Mouse (Mus musculus): ENCODE data around the gene Klhl31. TPM values are rescaled to one million over a fixed set of nuclear protein-coding genes. Genes with fewer than 3 reads are reported as not detected.
A peak's percentile ranks its signal among the peaks of the same experiment; 100 is the strongest.

Gene Klhl31
- polyA plus RNA-seq, 1 experiment from 2014 or later = 12.7 TPM

DNA sequence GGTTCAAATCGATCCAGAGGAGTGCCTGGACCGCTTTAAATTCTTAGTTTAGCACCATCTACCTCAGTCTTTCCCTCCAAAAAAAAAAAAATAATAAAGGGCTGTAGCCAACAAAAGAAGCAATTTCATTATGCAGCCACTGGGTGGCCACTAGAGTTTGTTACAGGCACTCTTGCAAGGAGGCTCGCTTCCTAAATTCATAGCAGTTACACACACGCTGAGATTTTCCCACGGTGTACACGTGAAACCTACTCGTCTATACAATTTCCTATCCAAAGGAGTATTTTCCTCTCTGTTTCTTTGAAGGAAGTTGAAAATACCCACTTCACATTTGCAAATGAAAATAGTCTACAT, 19.6 kb downstream of the Klhl31 start:
- WGBS = under 1% methylated on average over 7 of the region's 7 CpGs
- ATAC-seq (ENCODE audit: insufficient number of reproducible peaks, low FRiP score, low TSS enrichment, low read depth) = 0 out of 2 replicates have a peak, but pooled peaks have one; percentile 40
- H3K9ac ChIP-seq = no peak overlapping the region

DNA sequence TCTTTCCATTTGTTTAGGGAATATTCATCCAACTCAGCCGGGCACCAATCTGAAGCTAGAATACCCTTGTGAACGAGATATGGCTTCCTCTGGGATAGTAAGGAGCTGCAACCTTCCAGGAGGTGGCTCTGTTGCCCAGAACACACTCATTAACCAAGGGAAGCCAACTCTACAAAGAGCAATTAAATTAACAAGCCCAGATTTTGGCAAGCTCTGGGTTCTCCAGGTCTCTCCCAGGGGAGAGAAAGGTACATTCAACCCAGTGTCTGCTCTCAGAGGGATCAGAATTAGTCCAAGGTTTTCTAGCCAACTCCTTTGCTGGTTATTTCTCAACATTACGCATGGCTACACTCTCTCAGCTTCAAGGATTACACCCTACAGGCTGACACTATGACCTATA, 26.6 kb downstream of the Klhl31 start:
- Histone ChIP-seq H3K9ac (no peak overlapping the region), H3K27me3 (no peaks in the 10 kb centered on the region), H3K4me2 (replicated peaks) (no peak overlapping the region), H3K4me3 (replicated peaks) (no peak overlapping the region), H3K9me3 (replicated peaks) (no peaks in the 10 kb centered on the region), H3K27ac (replicated peaks) (no peak overlapping the region), H3K4me1 (no peaks in the 10 kb centered on the region), H3K36me3 (no peaks in the 10 kb centered on the region)
- WGBS = 62% methylated on average over 3 of the region's 3 CpGs
- ATAC-seq (ENCODE audit: insufficient number of reproducible peaks, low FRiP score, low TSS enrichment, low read depth) = no peak

More for the DNA sequence above, 19.6 kb downstream of the Klhl31 start:
- Histone ChIP-seq H3K27ac (replicated peaks) (no peak overlapping the region), H3K4me1 (peaks cover 10% of the 10 kb centered on the region; the same call in 1 of the 2 replicates), H3K9me3 (replicated peaks) (no peaks in the 10 kb centered on the region), H3K4me3 (replicated peaks) (peak overlapping the region; percentile 50), H3K27me3 (0 out of 2 replicates have a peak, but pooled peaks cover 6% of the 10 kb centered on the region), H3K36me3 (no peaks in the 10 kb centered on the region), H3K4me2 (replicated peaks) (peak overlapping the region; percentile 95)

DNA sequence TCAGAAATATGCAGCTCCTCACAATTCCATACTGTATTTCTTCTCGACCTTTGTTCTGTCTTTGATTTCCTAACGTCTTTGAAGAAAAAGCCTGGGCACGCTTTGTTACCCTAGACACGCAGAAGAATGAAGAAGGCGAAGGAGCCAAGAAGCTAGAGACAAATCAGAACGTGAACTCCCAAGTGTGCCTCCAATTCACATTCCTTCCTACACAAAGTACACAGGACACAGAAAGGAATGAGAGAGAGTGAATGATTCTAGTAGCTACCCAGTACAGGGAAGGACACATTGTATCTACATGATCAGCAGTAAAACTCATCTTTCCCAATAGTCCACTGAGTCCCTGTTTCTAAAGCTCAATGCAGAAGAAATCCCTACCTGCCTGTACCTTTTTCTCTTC, 33.8 kb downstream of the Klhl31 start:
- H3K4me3 ChIP-seq (replicated peaks) = no peak overlapping the region
- ATAC-seq (ENCODE audit: insufficient number of reproducible peaks, low FRiP score, low TSS enrichment, low read depth) = no peak

DNA sequence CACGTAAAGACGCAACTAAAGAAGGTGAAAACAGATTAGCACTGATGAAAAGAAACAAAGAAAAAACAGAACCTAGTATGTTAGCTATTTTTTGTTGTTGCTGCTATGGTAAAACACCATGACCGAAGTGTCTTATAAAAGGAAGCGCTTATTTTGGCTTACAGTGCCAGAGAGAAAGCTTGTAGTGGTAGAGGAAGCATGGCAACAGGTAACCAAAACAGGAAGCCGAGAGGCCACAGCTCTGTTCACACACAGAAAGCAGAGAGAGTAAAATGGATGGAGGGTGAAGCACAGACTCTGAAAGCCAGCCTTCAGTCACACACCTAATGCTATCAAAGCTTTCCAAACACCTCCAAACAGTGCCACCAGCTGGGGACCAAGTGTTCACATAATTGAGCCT, 34.7 kb downstream of the Klhl31 start:
- Histone ChIP-seq H3K9ac (no peak overlapping the region), H3K27ac (replicated peaks) (no peak overlapping the region)
- WGBS = 91% methylated on average over 5 of the region's 5 CpGs

More for the DNA sequence above, 33.8 kb downstream of the Klhl31 start:
- Histone ChIP-seq H3K9ac (no peak overlapping the region), H3K4me1 (no peaks in the 10 kb centered on the region), H3K4me2 (replicated peaks) (no peak overlapping the region), H3K27me3 (no peaks in the 10 kb centered on the region), H3K9me3 (replicated peaks) (no peaks in the 10 kb centered on the region), H3K27ac (replicated peaks) (no peak overlapping the region), H3K36me3 (no peaks in the 10 kb centered on the region)
- 58% methylated on average over 6 of the region's 6 CpGs for WGBS

DNA sequence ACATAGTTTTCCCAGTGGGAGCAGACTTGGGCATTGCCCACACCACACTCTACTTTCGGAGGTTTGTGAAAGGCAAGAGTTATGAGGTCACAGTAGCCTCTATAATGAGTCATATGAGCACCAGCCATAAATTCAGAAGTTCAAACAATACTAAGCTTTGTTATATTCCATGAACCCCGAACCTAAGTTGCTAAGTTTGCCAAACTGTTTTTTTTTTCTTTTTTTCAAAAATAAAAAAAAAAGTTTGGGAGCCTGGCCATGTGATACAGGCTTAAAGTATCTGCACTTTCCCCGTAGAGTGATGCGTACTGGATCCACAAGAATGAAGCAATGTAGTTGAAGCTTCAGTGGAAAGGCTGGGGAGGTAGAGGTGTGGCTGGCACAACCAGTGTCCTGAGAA, 36.9 kb downstream of the Klhl31 start:
- no peaks in the 10 kb centered on the region for H3K9me3 ChIP-seq (replicated peaks)
- no peak overlapping the region for H3K4me2 ChIP-seq (replicated peaks)
- no peak overlapping the region for H3K27ac ChIP-seq (replicated peaks)
- H3K4me3 ChIP-seq (replicated peaks) = no peak overlapping the region
- no peaks in the 10 kb centered on the region for H3K36me3 ChIP-seq
- H3K27me3 ChIP-seq = no peaks in the 10 kb centered on the region
- no peaks in the 10 kb centered on the region for H3K4me1 ChIP-seq
- H3K9ac ChIP-seq = no peak overlapping the region
- ATAC-seq (ENCODE audit: insufficient number of reproducible peaks, low FRiP score, low TSS enrichment, low read depth) = no peak
- WGBS = 84% methylated on average over 4 of the region's 4 CpGs

More for the DNA sequence above, 34.7 kb downstream of the Klhl31 start:
- H3K4me3 ChIP-seq (replicated peaks) = no peak overlapping the region
- no peak for ATAC-seq (ENCODE audit: insufficient number of reproducible peaks, low FRiP score, low TSS enrichment, low read depth)
- no peaks in the 10 kb centered on the region for H3K36me3 ChIP-seq
- no peak overlapping the region for H3K4me2 ChIP-seq (replicated peaks)
- no peaks in the 10 kb centered on the region for H3K9me3 ChIP-seq (replicated peaks)
- no peaks in the 10 kb centered on the region for H3K4me1 ChIP-seq
- no peaks in the 10 kb centered on the region for H3K27me3 ChIP-seq

DNA sequence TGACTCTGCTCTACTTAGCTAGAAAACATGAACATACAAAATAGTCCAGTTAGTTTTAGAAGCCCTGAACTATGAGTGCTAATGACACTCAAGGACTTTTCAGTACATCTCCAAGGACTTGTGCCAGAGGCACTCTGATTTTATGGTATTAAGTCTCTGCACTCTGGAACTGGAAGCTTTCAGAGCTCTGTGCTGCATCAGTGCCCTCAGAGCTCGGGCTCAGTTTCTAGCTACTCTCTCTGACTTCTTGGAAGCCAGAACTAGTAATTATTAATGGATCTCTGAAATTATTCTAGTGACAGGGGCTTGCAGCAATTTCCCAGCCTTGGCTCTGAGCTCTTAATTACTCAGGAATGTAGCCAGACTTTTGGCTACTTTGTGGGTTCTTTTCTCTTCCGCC, 37.7 kb downstream of the Klhl31 start:
- no peak for ATAC-seq (ENCODE audit: insufficient number of reproducible peaks, low FRiP score, low TSS enrichment, low read depth)
- H3K27me3 ChIP-seq = no peaks in the 10 kb centered on the region
- H3K36me3 ChIP-seq = no peaks in the 10 kb centered on the region
- H3K27ac ChIP-seq (replicated peaks) = no peak overlapping the region
- no peaks in the 10 kb centered on the region for H3K4me1 ChIP-seq
- H3K9ac ChIP-seq = no peak overlapping the region
- H3K9me3 ChIP-seq (replicated peaks) = no peaks in the 10 kb centered on the region
- WGBS = 62% methylated on average over 2 of the region's 2 CpGs
- H3K4me3 ChIP-seq (replicated peaks) = no peak overlapping the region
- H3K4me2 ChIP-seq (replicated peaks) = no peak overlapping the region

DNA sequence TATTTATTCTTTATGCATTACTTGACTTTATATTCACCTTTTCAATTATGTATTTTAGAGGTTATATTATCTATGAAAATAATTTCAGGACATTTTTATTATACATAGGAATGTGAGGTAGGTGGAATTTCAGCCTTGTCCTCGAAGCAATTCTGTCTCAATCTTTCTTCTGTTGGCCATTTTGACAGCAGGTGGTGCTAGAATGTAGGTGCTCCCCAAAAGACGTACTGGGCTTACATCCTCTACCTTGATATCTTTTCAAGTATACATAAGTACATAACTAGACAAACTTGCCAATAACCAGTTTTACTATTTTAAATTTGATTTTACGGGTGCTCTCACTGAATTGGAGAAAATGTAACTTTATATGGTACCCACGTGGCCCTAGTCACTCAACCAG, 48.6 kb downstream of the Klhl31 start:
- Histone ChIP-seq H3K4me3 (replicated peaks) (no peak overlapping the region), H3K4me2 (replicated peaks) (no peak overlapping the region), H3K4me1 (no peaks in the 10 kb centered on the region), H3K9ac (no peak overlapping the region), H3K36me3 (no peaks in the 10 kb centered on the region), H3K9me3 (replicated peaks) (no peaks in the 10 kb centered on the region), H3K27ac (replicated peaks) (no peak overlapping the region), H3K27me3 (no peaks in the 10 kb centered on the region)
- no peak for ATAC-seq (ENCODE audit: insufficient number of reproducible peaks, low FRiP score, low TSS enrichment, low read depth)
- WGBS = 69% methylated on average over 4 of the region's 4 CpGs

DNA sequence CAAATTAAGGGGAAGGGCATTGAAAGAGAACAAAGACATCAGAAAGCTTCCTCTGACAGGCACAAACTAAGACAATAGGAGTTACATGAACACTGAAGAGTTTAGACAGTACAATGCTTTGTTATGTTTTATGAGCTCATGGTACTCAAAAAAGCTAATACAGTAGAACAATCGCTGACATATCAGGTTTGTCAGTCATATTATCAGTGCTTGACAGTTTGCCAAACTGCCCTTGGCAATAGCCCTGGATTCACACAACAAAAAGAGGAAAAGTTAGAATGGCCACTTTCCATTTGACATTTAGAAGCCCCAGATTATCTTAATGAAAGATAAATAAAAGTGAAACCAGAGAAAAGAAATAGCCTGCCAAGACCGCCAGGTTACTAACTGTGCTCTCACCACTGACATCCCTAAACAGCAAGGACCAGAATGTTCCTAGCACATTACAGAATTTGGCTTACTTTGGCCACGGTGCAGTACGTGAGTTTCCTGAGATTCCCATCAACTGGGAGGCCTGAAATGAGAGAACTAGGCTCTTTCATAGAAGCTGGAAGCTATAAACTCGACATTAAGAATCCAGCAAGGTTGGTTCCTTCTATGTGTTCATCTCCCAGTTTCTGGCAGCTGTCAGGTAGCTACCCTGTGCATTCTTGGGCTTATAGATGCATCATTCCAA, 49.7 kb downstream of the Klhl31 start:
- ATAC-seq (ENCODE audit: insufficient number of reproducible peaks, low FRiP score, low TSS enrichment, low read depth) = no peak
- no peak overlapping the region for H3K9ac ChIP-seq
- no peak overlapping the region for H3K27ac ChIP-seq (replicated peaks)
- no peaks in the 10 kb centered on the region for H3K27me3 ChIP-seq
- 64% methylated on average over 5 of the region's 5 CpGs for WGBS
- H3K9me3 ChIP-seq (replicated peaks) = no peaks in the 10 kb centered on the region
- H3K36me3 ChIP-seq = no peaks in the 10 kb centered on the region
- no peak overlapping the region for H3K4me2 ChIP-seq (replicated peaks)
- no peak overlapping the region for H3K4me3 ChIP-seq (replicated peaks)
- no peaks in the 10 kb centered on the region for H3K4me1 ChIP-seq

DNA sequence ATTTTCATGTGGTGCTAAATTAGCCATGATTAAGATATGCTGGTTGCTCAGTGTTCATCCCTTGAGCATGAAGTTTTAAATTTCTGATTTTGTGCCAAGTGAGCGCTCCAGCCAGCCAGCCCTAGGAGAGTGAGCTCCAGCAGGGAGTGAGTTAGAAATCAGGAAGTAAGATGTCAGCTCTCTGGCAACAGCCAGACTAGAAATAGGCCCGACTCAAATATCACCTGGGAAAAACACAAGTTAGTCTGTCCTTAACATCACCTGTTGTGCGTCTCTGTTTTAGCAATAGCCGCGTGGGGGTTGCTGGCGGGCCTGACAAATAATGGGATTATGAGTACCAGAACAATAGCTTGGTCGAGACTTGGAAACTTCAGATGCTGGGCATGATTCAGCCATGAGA, 56.4 kb downstream of the Klhl31 start:
- H3K36me3 ChIP-seq = no peaks in the 10 kb centered on the region
- H3K27me3 ChIP-seq = no peaks in the 10 kb centered on the region
- no peak overlapping the region for H3K9ac ChIP-seq
- H3K27ac ChIP-seq (replicated peaks) = no peak overlapping the region
- no peak overlapping the region for H3K4me3 ChIP-seq (replicated peaks)
- 65% methylated on average over 7 of the region's 7 CpGs for WGBS
- no peak for ATAC-seq (ENCODE audit: insufficient number of reproducible peaks, low FRiP score, low TSS enrichment, low read depth)
- H3K4me2 ChIP-seq (replicated peaks) = no peak overlapping the region
- no peaks in the 10 kb centered on the region for H3K4me1 ChIP-seq
- H3K9me3 ChIP-seq (replicated peaks) = no peaks in the 10 kb centered on the region

DNA sequence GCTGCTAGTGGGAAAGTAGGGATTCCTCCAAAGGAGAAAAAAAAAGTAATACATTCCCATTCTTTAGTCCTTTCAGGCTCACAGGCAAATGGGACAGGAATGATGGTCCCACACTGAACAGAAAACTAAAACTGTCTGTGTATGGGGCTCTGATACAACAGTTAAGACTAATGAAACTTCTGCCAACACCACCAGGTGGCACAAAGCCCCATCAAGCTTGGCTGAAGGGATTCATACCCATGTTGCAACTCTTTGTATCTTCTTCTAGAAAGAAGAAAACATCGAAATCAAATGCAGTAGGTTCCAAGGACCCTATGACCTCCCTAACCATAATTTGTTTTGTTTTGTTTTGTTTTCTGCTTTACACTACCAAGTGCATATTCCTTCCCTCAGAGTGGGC, 57.1 kb downstream of the Klhl31 start:
- Histone ChIP-seq H3K27me3 (no peaks in the 10 kb centered on the region), H3K4me1 (no peaks in the 10 kb centered on the region), H3K4me2 (replicated peaks) (no peak overlapping the region), H3K27ac (replicated peaks) (no peak overlapping the region), H3K4me3 (replicated peaks) (no peak overlapping the region), H3K9ac (no peak overlapping the region), H3K9me3 (replicated peaks) (no peaks in the 10 kb centered on the region), H3K36me3 (no peaks in the 10 kb centered on the region)
- ATAC-seq (ENCODE audit: insufficient number of reproducible peaks, low FRiP score, low TSS enrichment, low read depth) = no peak
- WGBS = 90% methylated on average over 1 of the region's 1 CpGs

DNA sequence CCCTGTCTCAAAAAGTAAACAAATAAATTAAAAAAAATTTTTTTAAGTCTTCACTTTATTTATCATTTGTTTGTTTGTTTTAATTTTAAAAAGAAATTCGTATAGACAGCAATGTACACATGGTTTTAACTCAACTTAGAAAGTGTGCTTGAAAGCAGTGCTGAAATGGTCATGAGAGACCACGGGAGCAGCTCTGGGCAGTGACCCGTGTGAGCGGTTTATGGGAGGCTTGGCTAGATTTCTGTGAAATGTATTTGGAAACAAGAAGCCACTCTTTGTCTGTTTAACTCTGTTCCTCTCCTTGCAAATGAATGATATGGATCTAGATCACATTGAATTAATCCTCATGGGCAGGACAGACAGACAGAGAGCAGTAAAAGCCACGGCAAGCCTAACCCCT, 59.3 kb downstream of the Klhl31 start:
- no peaks in the 10 kb centered on the region for H3K36me3 ChIP-seq
- no peak overlapping the region for H3K9ac ChIP-seq
- no peaks in the 10 kb centered on the region for H3K27me3 ChIP-seq
- ATAC-seq (ENCODE audit: insufficient number of reproducible peaks, low FRiP score, low TSS enrichment, low read depth) = no peak
- no peaks in the 10 kb centered on the region for H3K9me3 ChIP-seq (replicated peaks)
- no peaks in the 10 kb centered on the region for H3K4me1 ChIP-seq
- no peak overlapping the region for H3K27ac ChIP-seq (replicated peaks)
- H3K4me3 ChIP-seq (replicated peaks) = no peak overlapping the region
- 82% methylated on average over 5 of the region's 5 CpGs for WGBS
- no peak overlapping the region for H3K4me2 ChIP-seq (replicated peaks)

DNA sequence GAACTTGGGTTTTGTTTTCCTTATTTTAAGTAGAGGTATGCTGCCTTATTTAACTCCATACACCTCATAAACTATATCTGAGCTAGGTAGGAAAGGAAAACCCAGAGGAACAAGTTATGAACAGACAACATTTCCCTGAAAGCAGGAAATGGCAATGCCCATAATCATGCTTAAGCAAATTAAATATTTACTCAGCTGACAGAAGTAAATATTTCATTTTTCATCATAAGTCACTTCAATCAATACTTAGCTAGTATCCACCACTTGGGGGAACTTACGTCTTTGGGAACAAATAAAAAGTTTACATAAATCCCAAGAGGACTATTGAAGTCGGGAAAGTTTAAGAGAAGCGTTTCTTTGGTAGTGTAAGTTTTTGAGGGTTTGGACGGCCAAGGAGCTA, 67.2 kb downstream of the Klhl31 start:
- ATAC-seq (ENCODE audit: insufficient number of reproducible peaks, low FRiP score, low TSS enrichment, low read depth) = no peak
- Histone ChIP-seq H3K27ac (replicated peaks) (no peak overlapping the region), H3K4me2 (replicated peaks) (no peak overlapping the region), H3K36me3 (no peaks in the 10 kb centered on the region), H3K9ac (no peak overlapping the region), H3K4me1 (no peaks in the 10 kb centered on the region), H3K9me3 (replicated peaks) (no peaks in the 10 kb centered on the region), H3K27me3 (no peaks in the 10 kb centered on the region), H3K4me3 (replicated peaks) (no peak overlapping the region)
- 81% methylated on average over 4 of the region's 4 CpGs for WGBS
